Mouse (Mus musculus) forebrain, embryonic 14.5 days (tissue): Measurements from ENCODE around the gene Rnf181. TPM values are rescaled to one million over a fixed set of nuclear protein-coding genes. Genes with fewer than 3 reads are reported as not detected.

Experiments
- ATAC-seq: fragments of 200-750 bp; cut with Nextera tagmentation; 2 replicates; pipeline ENCODE4 v1.8.0; 2017; ENCODE audit warnings: mild to moderate bottlenecking, moderate library complexity
- DNase-seq: peaks from one replicate; pipeline ENCODE4 v3.0.0-alpha.2; 2015; ENCODE audit warnings: low spot score
- H3K27ac ChIP-seq: fragments of 300-500 bp; sonication (generic); 2 replicates; pipeline ENCODE4 v1.5.1; 2014; ENCODE audit warnings: low read depth, mild to moderate bottlenecking, control low read depth, low read length, moderate library complexity
- H3K27me3 ChIP-seq: fragments of 300-500 bp; sonication (generic); replicated peaks from 2 replicates; pipeline ENCODE4 v1.6.1; 2014; ENCODE audit warnings: low read length, control low read depth, mixed read lengths; ENCODE audit not compliant: control insufficient read depth, insufficient read depth
- H3K36me3 ChIP-seq: fragments of 300-500 bp; sonication (generic); 2 replicates; pipeline ENCODE4 v1.6.1; 2014; ENCODE audit warnings: low read length, control low read depth; ENCODE audit not compliant: control insufficient read depth, insufficient read depth
- H3K4me1 ChIP-seq: fragments of 300-500 bp; sonication (generic); 2 replicates; pipeline ENCODE4 v1.6.1; 2014; ENCODE audit warnings: antibody characterized with exemption, low read length, control low read depth; ENCODE audit not compliant: control insufficient read depth, insufficient read depth
- H3K4me2 ChIP-seq: fragments of 300-500 bp; sonication (generic); 2 replicates; pipeline ENCODE4 v1.6.1; 2014; ENCODE audit warnings: mild to moderate bottlenecking, control low read depth, low read length
- H3K4me3 ChIP-seq: fragments of 300-500 bp; sonication (generic); 2 replicates; pipeline ENCODE4 v1.5.1; 2014; ENCODE audit warnings: low read depth, low read length, control low read depth
- H3K9ac ChIP-seq: fragments of 300-500 bp; sonication (generic); 2 replicates; pipeline ENCODE4 v1.6.1; 2014; ENCODE audit warnings: mild to moderate bottlenecking, low read length, control low read depth, moderate library complexity
- H3K9me3 ChIP-seq: fragments of 300-500 bp; sonication (generic); replicated peaks from 2 replicates; pipeline ENCODE4 v1.6.1; 2016; ENCODE audit warnings: low read length, control low read depth, mixed read lengths; ENCODE audit not compliant: control insufficient read depth
- WGBS: fragments of 180-500 bp; shearing (Covaris S2); extraction: QIAGEN DNeasy Blood & Tissue Kit; methylation state at CpG from one replicate; pipeline ENCODE4 v1.1.7; 2014; 5-methylcytosine and 5-hydroxymethylcytosine counted together
- polyA plus RNA-seq: library from polyadenylated mRNA; unstranded; fragments of >200 nt; fragmentation: Nextera tagmentation; extraction: Ambion mirVana; gene quantifications from 2 replicates; pipeline ENCODE4 v1.2.1, GENCODE M21; 2014

Gene Rnf181
- polyA plus RNA-seq, 1 experiment from 2014 or later: 123 TPM

- peaks cover 65% of the 10 kb centered on the region for H3K36me3 ChIP-seq
- ATAC-seq: no peak
Measured at GRCm38 (mm10) chr6:72316044-72316443, 50.7 kb downstream of the Rnf181 start.

GRCm38 (mm10) chr6:72315384-72315783, 51.4 kb downstream of the Rnf181 start:
- ATAC-seq: no peak
- H3K27ac ChIP-seq: no peak overlapping the region
- no peaks in the 10 kb centered on the region for H3K9me3 ChIP-seq
- no peak overlapping the region for H3K4me3 ChIP-seq
- DNase-seq: no peak
- 81% methylated on average over 2 of the region's 2 CpGs for WGBS
- H3K9ac ChIP-seq: no peak overlapping the region
- H3K4me1 ChIP-seq: no peaks in the 10 kb centered on the region
- no peak overlapping the region for H3K4me2 ChIP-seq
- peaks cover 58% of the 10 kb centered on the region for H3K36me3 ChIP-seq
- H3K27me3 ChIP-seq: no peaks in the 10 kb centered on the region

More at GRCm38 (mm10) chr6:72316044-72316443, 50.7 kb downstream of the Rnf181 start:
- Histone ChIP-seq H3K9me3 (no peaks in the 10 kb centered on the region), H3K27me3 (no peaks in the 10 kb centered on the region), H3K27ac (no peak overlapping the region), H3K4me1 (no peaks in the 10 kb centered on the region), H3K4me2 (no peak overlapping the region), H3K4me3 (no peak overlapping the region), H3K9ac (no peak overlapping the region)
- DNase-seq: no peak
- 95% methylated on average over 1 of the region's 1 CpGs for WGBS

- H3K9me3 ChIP-seq: no peaks in the 10 kb centered on the region
- no peak overlapping the region for H3K27ac ChIP-seq
- WGBS: 89% methylated on average over 11 of the region's 11 CpGs
- H3K4me1 ChIP-seq: no peaks in the 10 kb centered on the region
- no peak overlapping the region for H3K9ac ChIP-seq
- ATAC-seq: no peak
- DNase-seq: no peak
- H3K36me3 ChIP-seq: peaks cover 38% of the 10 kb centered on the region
- H3K27me3 ChIP-seq: no peaks in the 10 kb centered on the region
- no peak overlapping the region for H3K4me2 ChIP-seq
- no peak overlapping the region for H3K4me3 ChIP-seq
Measured at GRCm38 (mm10) chr6:72313124-72313867, 53.5 kb downstream of the Rnf181 start.

- H3K36me3 ChIP-seq: peaks cover 27% of the 10 kb centered on the region
- no peak overlapping the region for H3K4me2 ChIP-seq
- ATAC-seq (no peak), DNase-seq (no peak)
- H3K4me3 ChIP-seq: no peak overlapping the region
- H3K27ac ChIP-seq: no peak overlapping the region
- 93% methylated on average over 3 of the region's 3 CpGs for WGBS
- H3K27me3 ChIP-seq: no peaks in the 10 kb centered on the region
- H3K4me1 ChIP-seq: no peaks in the 10 kb centered on the region
- H3K9me3 ChIP-seq: no peaks in the 10 kb centered on the region
- H3K9ac ChIP-seq: no peak overlapping the region
Measured at GRCm38 (mm10) chr6:72312198-72312597, 54.6 kb downstream of the Rnf181 start.

Other genes with a start within 250 kb of the Rnf181 start
- 2.2 and 2.5 TPM in 2 replicates for gene Atoh8, start 131.4 kb downstream of the Rnf181 start, polyA plus RNA-seq
- gene Sftpb, start 62.3 kb downstream of the Rnf181 start, polyA plus RNA-seq: not detected in 2 replicates
- 72.7 and 76.3 TPM in 2 replicates for gene Usp39, start 21.8 kb downstream of the Rnf181 start, polyA plus RNA-seq
- 12.0 and 17.9 TPM in 2 replicates for gene 0610030E20Rik, start 19.6 kb downstream of the Rnf181 start, polyA plus RNA-seq
- 19.3 and 21.3 TPM in 2 replicates for gene Tmem150a, start 11.5 kb downstream of the Rnf181 start, polyA plus RNA-seq
- gene Vamp5, start 13.5 kb upstream of the Rnf181 start, polyA plus RNA-seq: 13.8 and 17.7 TPM in 2 replicates
- 20.4 and 22.6 TPM in 2 replicates for gene Vamp8, start 23.7 kb upstream of the Rnf181 start, polyA plus RNA-seq
- 4.3 and 4.6 TPM in 2 replicates for gene Ggcx, start 47.4 kb upstream of the Rnf181 start, polyA plus RNA-seq
- gene Mat2a, start 72.6 kb upstream of the Rnf181 start, polyA plus RNA-seq: 348 and 370 TPM in 2 replicates
- gene Sh2d6, start 154.8 kb upstream of the Rnf181 start, polyA plus RNA-seq: 0.60 TPM in 1 of 2 replicates, not detected in the other
- gene Capg, start 177.4 kb upstream of the Rnf181 start, polyA plus RNA-seq: 6.0 and 6.3 TPM in 2 replicates
- gene Elmod3, start 231.5 kb upstream of the Rnf181 start, polyA plus RNA-seq: 19.2 and 20.1 TPM in 2 replicates
- 6.6 and 8.4 TPM in 2 replicates for gene Retsat, start 231.5 kb upstream of the Rnf181 start, polyA plus RNA-seq